Mouse (Mus musculus): ENCODE results near the gene Gm2022.
"Not testable (repeated sequence)": the region's sequence is repeated elsewhere in the genome, so short reads cannot be mapped to it uniquely, and the experiment has no call there.

The Gm2022 gene

DNA sequence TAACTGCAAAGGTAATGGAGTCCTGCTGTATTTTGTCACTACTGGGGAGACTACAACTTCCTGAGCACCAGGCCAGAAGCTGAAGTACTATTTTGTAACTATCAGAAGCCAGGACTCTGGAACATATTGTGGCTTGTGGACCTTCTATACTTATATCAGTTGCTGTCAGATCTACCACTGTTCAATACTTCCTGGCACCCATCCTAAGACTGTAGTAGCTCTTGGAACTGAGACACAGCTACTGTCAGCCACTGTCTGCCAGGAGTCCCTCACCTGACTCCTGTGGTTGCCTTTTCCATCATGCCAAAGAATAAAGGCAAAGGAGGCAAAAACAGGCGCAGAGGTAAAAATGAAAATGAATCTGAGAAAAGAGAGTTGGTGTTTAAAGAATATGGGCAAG is at the start of gene Gm2022:
Gene Gm2022, plus strand, starts transcription at position 301 of the 400 bp plus-strand sequence.
- DNase-seq = not testable (repeated sequence)

DNA sequence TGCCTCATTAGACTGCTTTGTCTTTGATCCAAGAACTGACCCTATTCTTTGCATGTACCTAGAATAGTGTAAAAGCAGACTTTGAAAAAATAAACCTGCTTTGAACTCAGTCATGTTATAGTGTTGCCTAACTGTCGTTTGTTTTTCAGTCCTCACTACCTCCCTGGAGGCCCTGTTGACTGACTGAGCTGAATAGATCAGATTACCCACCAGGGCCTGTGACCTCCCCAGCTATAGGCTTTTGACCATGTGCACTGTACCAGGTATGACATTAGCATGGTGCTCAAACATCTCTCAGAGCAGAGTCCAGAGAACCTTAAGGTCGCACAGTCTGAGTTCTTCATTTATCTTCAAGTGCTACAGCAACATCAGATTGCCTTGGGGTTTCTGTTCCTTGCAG is 44.5 kb upstream of the Gm2022 start:
- DNase-seq = not testable (repeated sequence)

DNA sequence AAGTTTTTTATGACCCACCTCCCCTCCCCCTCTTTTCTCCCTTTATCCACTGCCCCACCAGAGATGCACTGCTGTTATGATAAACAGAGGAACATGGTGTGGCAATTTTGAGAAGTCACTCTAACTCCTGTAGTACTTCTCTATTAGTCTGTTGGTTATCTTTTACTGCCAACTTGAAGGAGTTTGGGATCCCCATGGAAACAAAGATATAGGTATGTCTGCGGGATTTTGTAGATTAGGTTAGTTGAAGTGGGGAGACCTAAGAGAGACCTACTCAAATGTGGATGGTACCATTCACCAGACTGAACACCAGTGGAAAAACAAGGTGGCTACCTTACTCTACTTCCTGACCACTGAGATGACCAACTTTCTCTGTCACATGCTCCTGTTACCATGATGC is 39.1 kb upstream of the Gm2022 start:
- DNase-seq = not testable (repeated sequence)

DNA sequence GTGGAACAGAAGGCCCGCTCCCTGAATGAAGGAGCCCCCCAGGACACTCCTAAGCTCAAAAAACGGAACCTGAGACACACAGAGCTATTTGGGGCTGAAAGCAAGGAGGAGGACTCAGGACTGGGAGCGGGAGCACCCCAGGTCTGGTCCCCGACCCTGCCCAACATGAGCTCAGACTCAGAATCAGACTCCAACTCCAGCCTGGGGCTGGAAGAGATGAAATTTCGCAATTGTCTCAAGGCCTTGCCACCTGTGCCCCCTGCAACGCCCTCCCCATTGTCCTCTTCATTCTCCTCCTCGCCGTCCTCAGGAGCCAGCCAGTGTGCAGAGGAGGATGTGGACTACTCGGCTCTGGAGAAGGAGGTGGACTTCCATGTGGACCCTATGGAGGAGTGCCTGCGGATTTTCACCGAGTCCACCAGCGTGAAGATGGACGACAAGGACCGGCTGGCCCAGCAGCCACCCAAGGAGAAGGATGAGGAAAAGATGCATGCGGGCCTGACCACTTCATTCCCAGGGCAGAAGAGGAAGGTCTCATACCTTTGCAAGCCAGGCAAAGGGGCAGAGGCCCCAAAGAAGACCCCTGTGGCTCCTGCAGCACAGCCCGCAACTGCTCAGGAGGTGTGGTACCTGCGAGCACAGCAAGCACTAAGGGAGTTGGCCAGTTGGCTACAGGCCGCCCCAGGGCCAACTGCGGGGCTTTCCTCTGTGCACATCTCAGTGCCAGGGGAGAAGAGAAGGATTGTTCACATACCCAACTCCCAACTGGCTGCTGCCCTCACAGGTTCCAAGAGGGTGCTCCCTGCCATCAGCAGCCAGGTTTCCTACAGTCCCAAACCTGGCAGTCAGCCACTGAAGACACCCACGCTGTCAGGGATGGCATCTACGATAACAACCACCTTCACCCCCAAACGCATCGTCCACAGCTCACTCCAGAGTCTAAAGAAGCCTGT is 33.2 kb upstream of the Gm2022 start:
- not testable (repeated sequence) for DNase-seq

DNA sequence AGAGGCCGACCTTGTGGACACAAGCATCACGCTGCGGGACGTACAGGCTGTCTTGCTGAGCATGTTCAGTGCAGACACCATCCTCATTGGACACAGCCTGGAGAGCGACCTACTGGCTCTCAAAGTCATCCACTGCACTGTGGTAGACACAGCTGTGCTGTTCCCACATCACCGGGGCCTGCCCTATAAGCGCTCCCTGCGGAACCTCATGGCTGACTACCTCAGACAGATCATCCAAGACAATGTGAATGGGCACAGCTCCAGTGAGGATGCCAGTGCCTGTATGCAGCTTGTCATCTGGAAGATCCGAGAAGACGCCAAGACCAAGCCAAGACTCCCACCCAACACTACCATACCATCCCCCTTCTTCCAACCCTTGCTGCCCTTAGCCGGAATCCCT is 31.5 kb upstream of the Gm2022 start:
- not testable (repeated sequence) for DNase-seq

DNA sequence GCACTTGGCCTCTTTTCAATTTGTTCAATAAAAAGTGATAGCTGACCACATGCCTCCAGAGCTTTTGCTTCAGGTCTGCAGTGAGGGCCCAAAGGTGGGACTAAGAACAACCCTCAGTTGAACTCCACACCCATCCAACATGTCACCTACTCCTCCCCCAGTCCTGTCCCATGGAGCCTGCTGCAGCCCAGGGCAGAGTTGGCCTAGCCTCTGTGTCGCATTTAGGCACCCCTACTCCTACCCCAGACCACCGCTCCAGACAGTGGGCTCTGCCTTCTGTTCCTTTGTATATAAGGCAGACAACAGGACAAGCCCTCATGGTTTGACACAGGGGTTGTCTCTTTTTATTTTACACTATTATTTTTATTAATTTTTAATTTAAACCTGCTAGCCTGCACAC is 31.1 kb upstream of the Gm2022 start:
- not testable (repeated sequence) for DNase-seq

DNA sequence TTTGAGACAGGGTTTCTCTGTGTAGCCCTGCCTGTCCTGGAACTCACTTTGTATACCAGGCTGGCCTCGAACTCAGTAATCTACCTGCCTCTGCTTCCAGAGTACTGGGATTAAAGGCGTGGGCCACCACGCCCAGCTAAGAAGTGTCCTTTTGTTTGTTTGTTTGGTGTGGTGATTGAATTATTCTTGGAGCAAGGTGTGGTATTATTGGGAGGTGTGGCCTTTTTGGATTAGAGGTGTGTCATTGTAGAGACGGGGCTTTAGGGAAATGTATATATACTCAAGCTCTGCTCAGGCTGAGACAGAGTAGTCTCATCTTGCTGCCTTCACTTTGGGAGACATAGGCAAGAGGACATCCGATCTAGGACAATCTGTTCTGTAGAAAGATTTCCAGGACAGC is 21.4 kb upstream of the Gm2022 start, which contains the start of gene Gm2016:
Gene Gm2016, plus strand, starts transcription at position 301 of the 400 bp plus-strand sequence.
- not testable (repeated sequence) for DNase-seq

DNA sequence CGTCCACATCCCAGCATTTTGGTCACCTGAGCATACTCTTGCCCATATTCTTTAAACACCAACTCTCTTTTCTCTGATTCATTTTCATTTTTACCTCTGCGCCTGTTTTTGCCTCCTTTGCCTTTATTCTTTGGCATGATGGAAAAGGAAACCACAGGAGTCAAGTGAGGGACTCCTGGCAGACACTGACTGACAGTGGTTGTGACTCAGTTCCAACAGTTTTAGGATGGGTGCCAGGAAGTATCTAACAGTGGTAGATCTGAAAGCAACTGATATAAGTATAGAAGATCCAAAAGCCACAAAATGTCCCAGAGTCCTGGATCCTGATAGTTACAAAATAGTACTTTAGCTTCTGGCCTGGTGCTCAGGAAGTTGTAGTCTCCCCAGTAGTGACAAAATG is 24.6 kb downstream of the Gm2022 start, which contains the start of gene Gm2035:
Gene Gm2035, minus strand, starts transcription at position 137 of the 400 bp plus-strand sequence.
- not testable (repeated sequence) for DNase-seq

Measured in lung, postnatal 14 days (tissue).